Mouse (Mus musculus): ENCODE measurements around the gene Tspan18.

GRCm38 (mm10) chr2:93339373-93340106, 5.2 kb upstream of the Tspan18 start:
- TF ChIP-seq POLR2A (IDR thresholded peaks at IDR 0.05; ENCODE audit: low read depth, low read length) = no peak
- no peak for TF ChIP-seq EP300 (IDR thresholded peaks at IDR 0.05; ENCODE audit: low read length)
- TF ChIP-seq MEF2A (IDR thresholded peaks at IDR 0.05; ENCODE audit: borderline replicate concordance, low read depth, low read length) = no peak
- TF ChIP-seq CTCF (conservative IDR thresholded peaks at IDR 0.05 in 1 of 2, IDR thresholded peaks at IDR 0.05 in 1 of 2; ENCODE audit: low read depth in 2 of 2, low read length in 2 of 2) = no peak
- TF ChIP-seq POLR2AphosphoS2 (IDR thresholded peaks at IDR 0.05; ENCODE audit: low read depth, low read length) = no peak
- TF ChIP-seq ZNF384 (IDR thresholded peaks at IDR 0.05; ENCODE audit: low read depth, low read length) = no peak
- no peak for TF ChIP-seq ZKSCAN1 (IDR thresholded peaks at IDR 0.05; ENCODE audit: borderline replicate concordance, low read depth, low read length)
- TF ChIP-seq ELF1 (IDR thresholded peaks at IDR 0.05; ENCODE audit: low read depth, low read length) = no peak
- no peak for TF ChIP-seq SIN3A (IDR thresholded peaks at IDR 0.05; ENCODE audit: low read length)
- no peak for TF ChIP-seq ETS1 (conservative IDR thresholded peaks at IDR 0.05; ENCODE audit: low read depth, low read length)
- no peak for TF ChIP-seq RAD21 (IDR thresholded peaks at IDR 0.05; ENCODE audit: low read depth, low read length)
- TF ChIP-seq MXI1 (IDR thresholded peaks at IDR 0.05; ENCODE audit: low read depth, low read length) = no peak

Measured in CH12.LX (cell line).